Mouse (Mus musculus) gastrocnemius, postnatal 36 days (tissue): ENCODE data around the gene Eapp. TPM values are rescaled to one million over a fixed set of nuclear protein-coding genes. Genes with fewer than 3 reads are reported as not detected.

ENCODE experiments used
- DNase-seq, 2 experiments: peaks; one replicate each; pipeline ENCODE4 v3.0.0; 2022
- intact Hi-C: fragments of 180-260 bp; cut with DNase I; formaldehyde crosslinking; loops from one replicate; pipeline ENCODE4 v1.15.1; 2025
- microRNA-seq, 2 experiments: library from miRNA; unstranded; fragments of <30 nt; microRNA quantifications; one replicate each; pipeline ENCODE4 v1.2.0; 2021
- total RNA-seq, 2 experiments: library from RNA; stranded (reverse); gene quantifications; 2 replicates each; pipeline ENCODE4 v1.2.3; 2021

The Eapp gene
- total RNA-seq, 2 experiments from 2014 or later, result 16.7 to 20.3 TPM

DNA sequence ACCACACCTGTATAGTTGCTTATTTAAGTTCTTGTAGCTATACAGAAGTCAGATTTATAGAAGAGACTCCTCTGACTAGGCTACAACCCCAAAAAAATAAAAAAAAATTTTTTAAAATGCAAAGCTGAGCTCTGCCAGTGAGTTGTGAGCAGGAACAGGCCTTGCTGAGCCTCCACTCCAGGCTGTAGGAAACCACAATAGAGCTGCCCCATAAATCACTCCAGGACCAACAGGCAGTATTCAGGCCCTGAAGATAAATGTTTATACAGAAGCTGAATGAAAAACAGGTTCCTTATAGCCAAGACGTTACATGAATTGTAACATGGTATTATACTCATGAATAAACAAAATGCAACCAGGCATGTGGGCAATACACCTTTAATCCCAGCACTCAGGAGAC, 44.5 kb downstream of the Eapp start:
- intact Hi-C loops, result no loop called here
- no peak for DNase-seq

DNA sequence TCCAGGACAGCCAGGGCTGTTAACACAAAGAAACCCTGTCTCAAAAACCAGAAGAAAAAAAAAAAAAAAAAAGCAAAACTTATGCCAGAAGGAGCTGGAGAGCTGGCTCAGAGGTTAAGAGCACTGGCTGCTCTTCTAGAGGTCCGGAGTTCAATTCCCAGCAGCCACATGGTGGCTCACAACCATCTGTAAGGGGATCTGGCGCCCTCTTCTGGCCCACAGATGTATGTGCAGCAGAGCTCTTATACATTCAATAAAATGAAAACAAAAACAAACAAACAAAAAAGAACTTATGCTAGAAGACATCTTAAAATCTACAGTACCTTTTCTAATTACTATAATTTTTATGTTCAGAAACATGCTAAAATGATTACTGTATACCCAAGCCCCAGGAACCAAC, 50.8 kb downstream of the Eapp start:
- no peak for DNase-seq
- intact Hi-C loops, result no loop called here

DNA sequence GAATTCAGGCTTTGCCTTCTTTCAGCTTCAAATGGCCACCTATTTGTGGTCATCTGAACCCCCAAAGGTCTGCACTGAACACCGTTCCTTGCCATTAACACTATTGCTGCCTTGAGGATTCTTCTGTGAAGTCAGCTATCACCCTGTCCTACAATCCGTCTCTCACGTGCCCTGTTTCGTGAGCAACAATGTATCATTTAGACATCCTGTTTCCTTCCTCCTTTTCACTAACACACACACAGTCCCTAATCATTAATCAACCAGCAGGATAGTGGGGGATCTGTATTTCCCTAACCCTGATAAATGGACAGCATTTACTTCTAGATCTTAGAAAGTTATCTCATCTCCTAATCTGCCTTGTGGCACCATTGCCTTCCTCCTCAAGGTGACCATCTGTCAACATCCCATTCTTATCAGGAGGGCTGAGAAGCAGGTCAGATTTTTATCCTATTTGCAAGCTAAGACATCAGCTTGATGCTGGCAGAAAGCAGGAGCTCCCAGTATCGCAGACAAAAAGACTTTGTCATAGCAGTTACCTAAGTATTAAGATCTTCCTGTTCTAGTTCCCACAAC, 52.3 kb downstream of the Eapp start:
- intact Hi-C loops, result no loop called here
- no peak for DNase-seq

DNA sequence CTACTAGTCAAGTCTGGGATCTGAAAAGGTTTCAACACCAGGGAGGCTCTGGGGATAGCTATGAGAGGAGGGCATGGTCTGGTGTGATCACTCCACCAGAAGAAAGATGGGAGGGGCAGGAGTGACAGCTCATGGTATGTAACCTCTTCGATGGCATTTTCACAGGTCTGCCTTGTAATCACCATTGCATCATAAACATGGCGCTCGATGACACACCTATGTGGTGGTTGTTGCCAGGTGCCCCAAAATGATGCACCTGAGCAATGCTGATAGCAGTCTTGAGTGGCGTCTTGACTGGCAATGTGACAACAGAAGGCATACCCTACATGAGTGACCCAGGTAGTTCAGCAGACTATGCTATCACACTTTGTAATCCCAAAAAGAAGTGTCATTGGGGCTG, 54.3 kb downstream of the Eapp start:
- intact Hi-C loops, result no loop called here
- DNase-seq, result no peak

DNA sequence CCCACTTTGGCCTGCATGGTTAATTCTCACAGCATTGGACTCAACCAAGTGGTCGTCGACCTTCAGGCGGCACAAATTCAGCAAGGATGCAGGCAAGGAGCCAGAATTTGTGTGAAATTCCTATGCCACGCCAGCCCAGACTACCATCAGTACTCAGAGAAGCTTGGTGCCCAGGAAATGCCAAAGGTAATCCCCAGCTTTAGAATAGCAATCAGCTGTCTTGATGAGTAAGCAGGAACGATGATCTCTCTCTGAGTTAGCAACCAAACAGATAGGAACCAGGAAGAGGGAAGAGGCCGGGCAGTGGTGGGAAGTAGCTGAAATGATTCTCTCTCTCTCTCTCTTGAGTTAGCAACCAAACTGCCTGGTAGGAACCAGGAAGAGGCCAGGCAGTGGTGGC, 55.4 kb downstream of the Eapp start:
- no peak for DNase-seq
- intact Hi-C loops, result no loop called here

DNA sequence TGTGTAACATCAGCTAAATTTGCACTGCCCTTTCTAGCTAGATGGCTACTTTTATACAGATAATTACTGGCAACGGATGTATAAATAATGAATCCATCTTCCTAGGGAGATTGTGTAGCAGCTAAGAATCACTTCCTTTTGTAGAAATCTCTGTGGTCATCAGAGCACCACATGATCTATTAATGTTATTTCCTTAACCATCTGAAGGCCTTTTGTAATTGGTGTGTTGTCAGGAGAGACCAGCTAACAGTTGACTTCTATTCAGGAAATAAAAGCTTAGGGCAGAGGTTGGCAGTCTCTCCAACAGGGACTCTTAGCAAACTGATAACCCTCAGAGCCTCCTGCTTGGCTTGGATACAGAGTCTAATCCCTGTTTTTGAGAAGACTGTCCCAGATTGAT, 58.7 kb downstream of the Eapp start:
- no peak for DNase-seq
- intact Hi-C loops, result no loop called here

DNA sequence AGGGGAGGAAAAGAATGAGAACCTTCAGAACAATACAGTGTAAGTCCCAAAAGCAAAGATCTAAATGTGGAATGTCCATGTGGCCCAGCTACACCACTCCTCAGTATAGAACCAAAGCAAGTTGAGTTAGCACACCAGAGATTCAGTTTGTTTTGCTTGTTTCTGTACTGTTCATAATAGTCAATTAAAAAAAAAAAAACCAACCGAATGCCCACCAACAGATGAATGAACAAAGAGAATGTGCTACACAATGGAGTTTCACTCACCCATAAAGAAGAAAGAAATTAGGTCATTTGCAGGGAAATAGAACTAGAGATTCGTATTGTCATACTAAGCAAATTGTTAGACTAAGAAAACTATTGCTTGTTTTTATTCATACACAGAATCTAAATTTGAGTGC, 63.6 kb downstream of the Eapp start:
- no peak for DNase-seq
- intact Hi-C loops, result no loop called here

DNA sequence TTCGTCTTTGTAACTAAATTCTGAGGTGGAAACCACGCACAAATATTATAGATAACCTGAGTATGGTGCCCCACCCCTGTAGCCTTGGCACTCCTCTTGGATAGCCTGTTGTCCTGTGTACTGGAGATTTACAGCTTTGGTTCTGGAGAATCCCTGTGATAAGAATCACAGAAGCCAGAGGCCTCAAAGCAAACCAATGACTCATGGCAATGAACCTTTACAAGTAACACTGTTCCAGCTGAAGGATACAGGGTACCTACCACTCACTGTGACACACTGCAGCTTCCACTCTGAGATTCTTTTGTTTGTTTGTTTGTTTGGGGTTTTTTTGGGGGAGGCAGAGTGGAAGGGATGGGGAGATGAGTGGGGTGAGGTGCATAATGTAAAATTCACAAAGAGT, 73.8 kb downstream of the Eapp start:
- intact Hi-C loops, result no loop called here
- DNase-seq, result no peak

Small RNA genes lying within 50 kb of the gene (microRNA-seq; reads per million reads assigned to microRNA genes)
- 0 reads per million in 2 experiments for gene Mir1892

Other genes starting within 250 kb of the Eapp start
- gene Sptssa, start 39.3 kb downstream of the Eapp start, total RNA-seq, result 10 to 100 TPM; 14.8 to 16.9 TPM
- gene Snx6, start 99.8 kb upstream of the Eapp start, total RNA-seq, result 10 to 100 TPM; 17.2 to 17.5 TPM
- 100 to 1,000 TPM; 399 to 476 TPM for gene Cfl2, start 167.0 kb upstream of the Eapp start, total RNA-seq